Mouse (Mus musculus) gastrocnemius, postnatal 4 days (tissue): ENCODE measurements around the gene Tmsb10. TPM values are rescaled to one million over a fixed set of nuclear protein-coding genes. Genes with fewer than 3 reads are reported as not detected.

Experiments used
- DNase-seq, 2 experiments: peaks; one replicate each; pipeline ENCODE4 v3.0.0; 2021 to 2022; ENCODE audit warnings: low spot score in 2 of 2, mixed read lengths in 2 of 2
- long read RNA-seq, 2 experiments: library from polyadenylated mRNA; stranded (forward); transcript quantifications; one replicate each; pipeline ENCODE4 v2.0.0; 2021
- total RNA-seq, 2 experiments: library from RNA; stranded (reverse); gene quantifications; 2 replicates each; pipeline ENCODE4 v1.2.3; 2021

Tmsb10 gene
- 1,000 to 10,000 TPM; 1,063 to 1,068 TPM for total RNA-seq
- long read RNA-seq, experiment 1, transcript Tmsb10-202 (2 exons, 690 nt): minor isoform, 482 of 1,272 reads
- long read RNA-seq, experiment 1, transcript Tmsb10-203 (3 exons, 570 nt): major isoform, 773 of 1,272 reads
- long read RNA-seq, experiment 1, partial matches to known transcripts: 0 of 1,272 reads
- long read RNA-seq, experiment 1, other reads (novel, unspliced or antisense): 14 of 1,272 reads
- long read RNA-seq, experiment 2, transcript Tmsb10-204 (2 exons, 433 nt): minor isoform, 6 of 1,209 reads
- long read RNA-seq, experiment 2, transcript Tmsb10-203 (3 exons, 570 nt): major isoform, 850 of 1,209 reads
- long read RNA-seq, experiment 2, transcript Tmsb10-202 (2 exons, 690 nt): minor isoform, 335 of 1,209 reads
- long read RNA-seq, experiment 2, partial matches to known transcripts: 0 of 1,209 reads
- long read RNA-seq, experiment 2, other reads (novel, unspliced or antisense): 18 of 1,209 reads

DNA sequence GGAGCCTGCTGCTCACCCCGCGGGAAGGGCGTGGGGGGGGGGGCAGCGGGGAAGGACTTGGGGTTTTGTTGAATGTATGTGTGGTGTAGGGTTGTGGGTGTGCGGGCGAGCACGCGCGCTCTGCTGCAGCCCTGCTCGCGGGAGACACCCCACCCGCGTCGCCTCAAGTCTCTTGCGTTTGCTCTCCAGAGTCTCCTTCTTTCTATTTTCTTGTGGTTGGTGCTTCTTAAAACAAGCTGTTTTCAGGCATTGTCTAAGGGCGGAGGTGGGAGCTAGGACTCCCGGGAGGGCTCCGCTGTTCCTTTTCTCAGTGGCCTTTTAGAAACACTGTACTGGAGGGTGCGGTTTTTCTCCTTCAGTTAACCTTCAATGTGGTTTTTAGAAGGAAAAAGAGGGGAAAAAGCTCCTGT, at the start of gene Tmsb10:
Gene Tmsb10, minus strand, starts transcription at position 87 of the 410 bp plus-strand sequence.
- DNase-seq: no peak

- DNase-seq: no peak
These were observed 45.1 kb upstream of the Tmsb10 start for GRCm38 (mm10) chr6:73003601-73004000.

GRCm38 (mm10) chr6:73002391-73002790, 43.8 kb upstream of the Tmsb10 start:
- no peak for DNase-seq

DNA sequence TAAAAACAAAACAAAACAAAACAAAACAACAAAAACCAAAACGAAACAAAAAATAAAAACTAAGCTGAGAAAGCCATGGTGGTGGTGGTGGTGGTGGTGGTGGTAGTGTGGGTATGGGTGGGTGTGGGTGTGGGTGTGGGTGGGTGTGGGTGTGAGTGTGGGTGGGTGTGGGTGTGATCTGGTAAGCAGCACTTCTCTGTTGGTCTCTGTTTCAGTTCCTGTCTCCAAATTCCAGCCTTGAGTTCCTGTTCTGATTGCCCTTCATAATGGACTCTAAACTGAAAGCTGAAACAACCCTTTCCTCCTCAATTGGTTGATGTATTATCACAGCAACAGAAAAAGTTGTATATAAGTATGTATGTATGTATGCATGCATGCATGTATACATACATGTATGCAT, 40.3 kb upstream of the Tmsb10 start:
- DNase-seq: no peak

GRCm38 (mm10) chr6:72993688-72994082, 35.1 kb upstream of the Tmsb10 start:
- DNase-seq: no peak

GRCm38 (mm10) chr6:72993054-72993687, 34.6 kb upstream of the Tmsb10 start:
- no peak for DNase-seq

GRCm38 (mm10) chr6:72990206-72990605, 31.7 kb upstream of the Tmsb10 start:
- no peak for DNase-seq

DNA sequence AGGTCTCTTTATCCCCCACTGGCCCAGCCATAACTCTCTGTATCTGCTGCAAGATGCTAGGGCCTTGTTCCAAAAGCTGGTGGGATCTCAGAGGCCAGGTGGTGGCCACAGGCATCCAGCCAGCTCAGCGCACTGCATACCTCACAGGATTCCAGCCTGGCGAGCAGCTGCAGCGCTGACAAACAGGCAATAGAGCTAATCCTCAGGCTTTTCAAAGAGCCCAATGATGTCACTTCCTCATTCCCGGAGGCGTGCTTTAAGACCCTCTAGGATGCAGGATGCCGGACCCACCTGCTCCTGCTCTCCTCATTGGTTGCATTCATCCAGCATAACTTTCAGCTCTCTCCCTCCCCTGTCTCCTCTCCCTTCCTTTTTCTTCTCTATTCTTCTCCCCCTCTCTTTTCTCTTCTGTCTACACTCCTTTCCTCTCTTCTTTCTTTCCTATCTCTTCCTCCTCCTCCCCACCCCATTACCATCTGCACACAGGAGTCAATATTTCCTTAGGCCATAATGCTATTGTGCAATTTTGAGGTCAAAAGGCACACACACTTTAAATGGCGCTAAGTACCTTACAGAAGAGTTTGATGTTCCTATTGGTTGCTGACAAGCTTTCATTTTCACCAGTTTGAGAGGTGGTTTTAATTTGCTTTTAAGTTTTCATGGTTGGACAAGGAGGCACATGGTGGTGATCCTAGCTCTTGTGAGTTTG, 30.6 kb upstream of the Tmsb10 start:
- peak in 1 of 2 experiments; percentile 55 for DNase-seq

DNA sequence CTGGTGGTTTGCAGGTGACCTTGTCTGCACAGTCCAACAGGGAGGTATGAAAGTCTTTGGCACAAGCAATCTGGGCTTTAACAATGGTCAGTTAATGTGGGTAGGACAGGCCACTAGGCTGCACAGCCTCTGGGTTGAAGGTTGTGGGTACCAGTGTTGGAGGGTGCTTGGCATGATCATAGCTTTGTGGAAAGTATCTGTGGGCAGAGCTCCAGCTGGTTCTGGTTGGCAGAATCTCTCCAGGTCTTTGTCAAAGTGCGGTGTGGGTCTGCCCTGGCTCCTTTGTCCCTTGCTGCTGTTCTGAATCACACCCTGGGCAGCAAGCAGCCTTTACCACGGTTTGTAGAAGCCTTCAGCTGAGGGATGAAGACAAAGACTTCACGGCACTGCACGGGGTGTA, 24.0 kb upstream of the Tmsb10 start:
- DNase-seq: no peak

- DNase-seq: no peak
These were observed 23.3 kb upstream of the Tmsb10 start for GRCm38 (mm10) chr6:72981851-72982250.

GRCm38 (mm10) chr6:72981124-72981651, 22.6 kb upstream of the Tmsb10 start:
- DNase-seq: peak in 1 of 2 experiments; percentile 54

DNA sequence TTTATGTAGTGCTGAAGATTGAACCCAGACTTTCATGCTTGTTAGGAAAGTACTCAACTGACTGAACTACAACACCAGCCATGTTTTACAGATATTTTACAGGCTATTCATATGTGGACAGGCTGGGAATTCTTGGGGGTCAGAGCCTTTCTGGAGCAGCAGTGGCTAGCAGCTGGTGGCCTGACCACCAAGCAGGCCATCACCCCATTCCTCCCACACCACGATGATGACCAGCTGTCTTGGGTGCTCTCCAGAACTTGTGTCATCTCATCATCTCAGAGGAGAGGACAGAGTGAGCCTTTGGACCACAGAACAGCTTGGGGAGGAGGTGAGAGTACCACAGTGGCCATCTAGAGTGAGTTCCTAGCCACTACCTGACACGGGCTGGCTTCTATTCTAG, 18.3 kb upstream of the Tmsb10 start:
- DNase-seq: no peak

DNA sequence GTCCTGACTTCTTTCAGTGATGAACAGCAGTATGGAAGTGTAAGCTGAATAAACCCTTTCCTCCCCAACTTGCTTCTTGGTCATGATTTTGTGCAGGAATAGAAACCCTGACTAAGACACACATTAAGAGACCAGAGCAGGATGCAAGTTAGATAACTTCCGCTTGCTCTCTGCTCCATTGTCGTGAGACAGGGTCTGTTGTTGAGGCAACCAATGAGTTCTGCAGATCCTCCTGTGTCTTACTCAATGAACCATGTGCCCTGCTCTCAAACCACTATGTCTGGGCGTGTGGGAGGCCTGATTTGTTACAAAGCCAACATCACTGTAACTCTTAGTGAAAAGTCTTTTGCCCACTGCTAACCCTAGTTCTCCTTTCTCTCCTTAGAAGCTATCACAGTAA, 12.5 kb upstream of the Tmsb10 start:
- no peak for DNase-seq

DNA sequence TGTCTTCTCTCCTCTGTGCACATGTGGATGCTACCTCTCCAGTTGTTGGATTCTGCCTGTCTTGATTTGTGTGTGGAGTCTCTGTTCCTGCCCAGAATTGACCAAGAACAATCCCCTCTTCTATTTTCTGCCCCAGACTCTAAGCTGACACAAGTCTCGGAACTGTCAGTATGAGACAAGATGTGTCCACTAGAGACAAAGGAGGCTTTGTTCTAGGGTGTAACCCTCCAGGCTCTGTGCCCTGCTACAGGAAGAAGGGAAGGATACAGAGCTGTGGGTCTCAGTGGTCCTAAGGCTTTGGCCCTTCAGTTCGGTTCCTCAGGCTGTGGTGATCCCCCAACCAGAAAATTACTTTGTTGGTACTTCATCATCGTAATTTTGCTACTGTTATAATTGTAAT, 11.2 kb upstream of the Tmsb10 start:
- DNase-seq: no peak

DNA sequence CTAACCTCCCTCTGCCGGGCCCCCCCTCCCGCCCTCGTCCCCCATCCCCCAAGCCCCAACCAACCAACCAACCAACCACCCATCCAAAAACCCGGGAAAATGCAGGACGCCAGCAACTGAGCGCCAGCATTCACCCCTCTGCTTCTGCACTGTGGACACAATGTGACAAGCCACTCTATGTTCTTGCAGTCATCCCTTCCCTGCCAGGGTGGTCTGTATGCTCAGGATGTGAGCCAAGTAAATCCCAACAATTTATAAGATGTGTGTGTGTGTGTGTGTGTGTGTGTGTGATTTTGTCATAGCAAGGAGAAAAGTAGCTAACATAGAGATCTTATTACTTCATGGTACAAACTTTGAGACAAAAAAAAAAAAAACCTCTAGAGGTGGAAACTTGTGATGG, 6.7 kb upstream of the Tmsb10 start:
- DNase-seq: no peak

DNA sequence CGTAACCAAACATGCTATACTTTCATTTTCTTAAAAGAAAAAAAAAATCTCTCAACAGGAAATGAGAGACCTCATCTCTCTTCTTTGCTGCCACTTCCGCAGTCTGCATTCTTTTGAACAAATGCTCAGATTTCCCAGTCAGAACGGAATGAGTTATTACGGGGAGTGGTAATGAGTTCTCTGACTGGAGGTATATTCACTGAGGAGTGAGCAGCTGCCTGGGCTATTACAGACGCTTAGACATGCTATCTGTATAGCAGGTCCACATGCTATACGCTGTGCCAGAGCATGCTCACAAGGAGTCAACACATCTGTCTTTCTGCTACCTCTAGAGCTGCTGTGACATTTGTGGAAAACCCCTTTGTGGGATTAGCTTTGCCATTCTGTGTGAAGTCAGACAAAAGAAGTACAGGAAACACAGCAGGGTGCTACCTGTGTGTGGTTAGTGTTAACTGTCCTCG, 3.8 kb upstream of the Tmsb10 start:
- DNase-seq: no peak

GRCm38 (mm10) chr6:72961603-72962002, 3.1 kb upstream of the Tmsb10 start:
- no peak for DNase-seq

- no peak for DNase-seq
These were observed 2.1 kb upstream of the Tmsb10 start for GRCm38 (mm10) chr6:72960675-72961074.

GRCm38 (mm10) chr6:72959175-72959574, 627 bp upstream of the Tmsb10 start:
- DNase-seq: no peak

DNA sequence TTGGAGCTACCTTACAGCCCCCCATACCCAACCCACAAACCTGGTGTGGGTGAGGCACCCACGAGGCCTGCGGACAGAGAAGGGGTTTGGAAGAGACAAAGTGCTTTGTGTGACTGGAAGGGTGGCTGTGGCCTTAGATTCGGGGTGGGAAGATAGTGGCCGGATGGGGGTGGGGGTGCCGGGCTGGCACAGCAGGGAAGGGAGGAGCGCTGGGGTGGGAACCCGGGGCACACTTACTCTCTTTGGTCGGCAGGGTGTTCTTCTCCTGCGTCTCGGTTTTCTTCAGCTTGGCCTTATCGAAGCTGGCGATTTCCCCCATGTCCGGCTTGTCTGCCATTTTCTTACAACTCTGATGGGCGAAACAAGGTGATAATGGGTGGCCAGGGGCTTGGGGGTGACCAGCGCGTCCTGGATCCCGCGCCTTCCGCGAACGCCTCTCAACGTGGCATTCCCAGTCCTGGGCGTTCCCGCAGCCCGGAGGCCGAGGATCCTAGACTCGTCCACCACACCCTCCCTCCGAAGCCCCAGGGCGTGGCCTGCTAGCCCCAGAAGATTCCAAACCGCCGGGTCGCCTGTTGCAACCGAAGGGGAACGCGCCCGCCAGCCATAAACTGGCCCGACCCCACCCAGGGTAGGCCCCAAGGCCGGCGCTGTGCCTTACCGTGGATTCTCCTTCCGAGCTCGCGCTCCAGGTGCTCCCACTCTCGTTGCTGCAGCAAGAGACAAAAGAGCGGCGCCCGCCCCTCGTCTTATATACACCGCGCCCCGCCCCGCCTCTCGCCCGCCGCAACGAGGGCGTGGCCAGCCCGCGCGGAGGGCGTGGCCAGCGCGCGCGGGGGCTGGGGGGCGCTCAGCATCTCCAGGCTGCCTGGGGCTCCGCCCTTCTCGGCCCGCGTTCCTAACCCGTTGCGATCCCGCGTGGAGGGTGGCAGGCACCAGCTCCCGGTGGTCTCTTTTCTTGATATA, 589 bp downstream of the Tmsb10 start:
- peak; percentile 84 to 89 for DNase-seq
